Mouse (Mus musculus) erythroblast, embryonic 14.5 days (primary cell): Measurements from ENCODE around the gene Mvd.

Experiments
- GATA1 ChIP-seq: IDR thresholded peaks from 2 replicates; pipeline ENCODE4 v1.6.1; 2012; ENCODE audit warnings: low read length, inconsistent platforms, mixed read lengths
- TAL1 ChIP-seq: IDR thresholded peaks from 3 replicates; pipeline ENCODE4 v1.6.1; 2012; ENCODE audit warnings: low read length, inconsistent platforms, mixed read lengths

GRCm38 (mm10) chr8:122436146-122436545, 7.1 kb downstream of the Mvd start:
- TF ChIP-seq GATA1 (no peak), TAL1 (no peak)
